Mouse (Mus musculus) liver, embryonic 12.5 days (tissue): ENCODE measurements around the gene Nit1. TPM values are rescaled to one million over a fixed set of nuclear protein-coding genes. Genes with fewer than 3 reads are reported as not detected.

Experiments
- polyA plus RNA-seq: library from polyadenylated mRNA; unstranded; fragments of >200 nt; fragmentation: Nextera tagmentation; extraction: Ambion mirVana; gene quantifications from 2 replicates; pipeline ENCODE4 v1.2.1, GENCODE M21; 2016

Nit1 gene
- polyA plus RNA-seq, 1 experiment from 2014 or later = 25.3 TPM

Other genes with a start within 250 kb of the Nit1 start
- gene Cfap126, start 231.7 kb downstream of the Nit1 start, polyA plus RNA-seq = 2.1 and 2.3 TPM in 2 replicates
- gene Sdhc, start 195.0 kb downstream of the Nit1 start, polyA plus RNA-seq = 140 and 155 TPM in 2 replicates
- gene Mpz, start 194.9 kb downstream of the Nit1 start, polyA plus RNA-seq = 0.10 and 0.18 TPM in 2 replicates
- 1.1 and 1.2 TPM in 2 replicates for gene Pcp4l1, start 149.4 kb downstream of the Nit1 start, polyA plus RNA-seq
- 0.23 and 0.36 TPM in 2 replicates for gene Nr1i3, start 131.7 kb downstream of the Nit1 start, polyA plus RNA-seq
- gene Tomm40l, start 123.1 kb downstream of the Nit1 start, polyA plus RNA-seq = 20.7 and 21.9 TPM in 2 replicates
- 2,516 and 2,642 TPM in 2 replicates for gene Apoa2, start 120.6 kb downstream of the Nit1 start, polyA plus RNA-seq
- 55.8 and 60.7 TPM in 2 replicates for gene Fcer1g, start 111.3 kb downstream of the Nit1 start, polyA plus RNA-seq
- 0.61 and 0.72 TPM in 2 replicates for gene Adamts4, start 95.2 kb downstream of the Nit1 start, polyA plus RNA-seq
- 160 and 167 TPM in 2 replicates for gene Ndufs2, start 94.3 kb downstream of the Nit1 start, polyA plus RNA-seq
- 29.9 and 35.8 TPM in 2 replicates for gene B4galt3, start 75.3 kb downstream of the Nit1 start, polyA plus RNA-seq
- 199 and 207 TPM in 2 replicates for gene Ppox, start 64.5 kb downstream of the Nit1 start, polyA plus RNA-seq
- gene Usp21, start 57.7 kb downstream of the Nit1 start, polyA plus RNA-seq = 36.2 and 38.6 TPM in 2 replicates
- 55.9 and 58.3 TPM in 2 replicates for gene Ufc1, start 50.6 kb downstream of the Nit1 start, polyA plus RNA-seq
- 24.9 and 26.1 TPM in 2 replicates for gene Dedd, start 16.5 kb downstream of the Nit1 start, polyA plus RNA-seq
- gene Pfdn2, start within 50 bp of the Nit1 start, polyA plus RNA-seq = 74.3 and 76.1 TPM in 2 replicates
- gene Klhdc9, start 15.2 kb upstream of the Nit1 start, polyA plus RNA-seq = 0.35 and 0.46 TPM in 2 replicates
- 0.06 and 0.13 TPM in 2 replicates for gene Nectin4, start 24.5 kb upstream of the Nit1 start, polyA plus RNA-seq
- gene Arhgap30, start 43.3 kb upstream of the Nit1 start, polyA plus RNA-seq = 4.7 and 5.3 TPM in 2 replicates
- 27.5 and 28.7 TPM in 2 replicates for gene Usf1, start 65.7 kb upstream of the Nit1 start, polyA plus RNA-seq
- 3.1 TPM in 2 replicates for gene Tstd1, start 73.2 kb upstream of the Nit1 start, polyA plus RNA-seq
- 28.2 and 28.9 TPM in 2 replicates for gene F11r, start 91.9 kb upstream of the Nit1 start, polyA plus RNA-seq
- gene Alyref2, start 157.8 kb upstream of the Nit1 start, polyA plus RNA-seq = 4.2 and 4.8 TPM in 2 replicates
- gene Itln1, start 189.6 kb upstream of the Nit1 start, polyA plus RNA-seq = not detected in 2 replicates
- gene Cd244a, start 213.5 kb upstream of the Nit1 start, polyA plus RNA-seq = 0.48 and 0.50 TPM in 2 replicates